Mouse (Mus musculus) heart, postnatal 0 days (tissue): Measurements from ENCODE around the gene Fam107a.

Source experiments
- CTCF ChIP-seq: IDR thresholded peaks from 2 replicates; pipeline ENCODE4 v1.5.1; 2016; ENCODE audit warnings: antibody characterized with exemption, control low read depth, low read depth
- EP300 ChIP-seq: IDR thresholded peaks from 2 replicates; pipeline ENCODE4 v1.6.1; 2016; ENCODE audit warnings: antibody characterized with exemption, low read depth

GRCm38 (mm10) chr14:8315169-8315568, 2.7 kb downstream of the Fam107a start:
- no peak for TF ChIP-seq CTCF
- no peak for TF ChIP-seq EP300
